Mouse (Mus musculus) kidney, embryonic 14.5 days (tissue): ENCODE results near the gene Axl. TPM values are rescaled to one million over a fixed set of nuclear protein-coding genes. Genes with fewer than 3 reads are reported as not detected.
A peak's percentile ranks its signal among the peaks of the same experiment; 100 is the strongest.

Source experiments
- ATAC-seq: fragments of 200-750 bp; cut with Nextera tagmentation; 2 replicates; pipeline ENCODE4 v1.8.0; 2017; ENCODE audit warnings: moderate number of reproducible peaks, mild to moderate bottlenecking, moderate TSS enrichment, moderate library complexity; ENCODE audit not compliant: low FRiP score, low TSS enrichment
- H3K27ac ChIP-seq: fragments of 300-500 bp; sonication (generic); 2 replicates; pipeline ENCODE4 v1.5.1; 2014; ENCODE audit warnings: low read depth, mild to moderate bottlenecking, low read length, moderate library complexity, mixed read lengths
- H3K27me3 ChIP-seq: fragments of 300-500 bp; sonication (generic); 2 replicates; pipeline ENCODE4 v1.6.1; 2014; ENCODE audit warnings: mild to moderate bottlenecking, low read length; ENCODE audit not compliant: control insufficient read depth, insufficient read depth
- H3K36me3 ChIP-seq: fragments of 300-500 bp; sonication (generic); 2 replicates; pipeline ENCODE4 v1.6.1; 2014; ENCODE audit warnings: low read length, mixed read lengths; ENCODE audit not compliant: control insufficient read depth, insufficient read depth
- H3K4me1 ChIP-seq: fragments of 300-500 bp; sonication (generic); 2 replicates; pipeline ENCODE4 v1.6.1; 2014; ENCODE audit warnings: low read length, mixed read lengths; ENCODE audit not compliant: control insufficient read depth, insufficient read depth
- H3K4me2 ChIP-seq: fragments of 300-500 bp; sonication (generic); replicated peaks from 2 replicates; pipeline ENCODE4 v1.6.1; 2014; ENCODE audit warnings: low read depth, mild to moderate bottlenecking, low read length
- H3K4me3 ChIP-seq: fragments of 300-500 bp; sonication (generic); 2 replicates; pipeline ENCODE4 v1.5.1; 2014; ENCODE audit warnings: mild to moderate bottlenecking, low read length
- H3K9ac ChIP-seq: fragments of 300-500 bp; sonication (generic); 2 replicates; pipeline ENCODE4 v1.6.1; 2014; ENCODE audit warnings: low read depth, mild to moderate bottlenecking, low read length, moderate library complexity
- H3K9me3 ChIP-seq: fragments of 300-500 bp; sonication (generic); 2 replicates; pipeline ENCODE4 v1.6.1; 2016; ENCODE audit warnings: low read length; ENCODE audit not compliant: control insufficient read depth
- WGBS: fragments of 180-500 bp; shearing (Covaris S2); extraction: QIAGEN DNeasy Blood & Tissue Kit; methylation state at CpG from one replicate; pipeline ENCODE4 v1.1.7; 2014; 5-methylcytosine and 5-hydroxymethylcytosine counted together
- polyA plus RNA-seq: library from polyadenylated mRNA; unstranded; fragments of >200 nt; fragmentation: Nextera tagmentation; extraction: Ambion mirVana; gene quantifications from 2 replicates; pipeline ENCODE4 v1.2.1, GENCODE M21; 2014

Gene Axl
- polyA plus RNA-seq, 1 experiment from 2014 or later = 75.5 TPM

DNA sequence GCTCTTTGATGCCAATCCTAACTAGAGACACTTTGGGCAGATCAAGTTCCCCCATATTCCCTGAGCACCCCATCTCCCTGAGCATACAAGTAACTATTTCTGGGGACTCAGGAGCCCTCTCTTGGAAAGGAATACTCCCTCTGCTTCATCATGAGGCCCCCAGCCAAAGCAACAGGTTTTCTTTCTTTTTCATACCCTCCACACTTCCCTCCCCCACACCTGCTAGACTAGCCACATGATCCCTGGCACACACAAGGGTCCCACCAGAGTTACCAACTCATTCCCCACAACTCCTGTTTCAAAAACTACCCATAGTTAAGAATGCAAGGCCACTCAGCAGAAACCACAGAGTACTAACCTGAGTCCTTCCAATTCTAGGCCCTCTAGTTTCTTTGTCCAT, 35.4 kb downstream of the Axl start:
- no peak overlapping the region for H3K27ac ChIP-seq
- no peak for ATAC-seq
- H3K4me2 ChIP-seq = peak overlapping the region; percentile 63

DNA sequence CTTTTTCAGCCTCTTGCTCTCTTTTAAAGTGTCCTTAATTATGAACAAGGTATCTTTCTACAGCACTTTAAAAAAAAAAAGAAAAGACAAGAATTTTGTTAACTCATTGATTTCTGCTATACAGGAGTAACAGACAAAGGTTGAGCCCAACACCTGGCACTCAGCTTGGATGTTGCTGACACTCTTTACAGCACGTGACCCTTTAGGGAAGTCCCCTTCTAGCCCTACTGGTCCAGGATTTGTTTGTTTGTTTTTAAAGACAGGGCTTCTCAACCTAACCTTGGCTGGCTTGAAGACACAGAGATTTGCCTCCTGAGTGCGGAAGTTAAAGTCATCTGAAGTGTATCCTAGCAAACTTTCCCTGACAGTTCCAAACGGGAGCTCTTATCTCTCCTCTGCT, 41.7 kb downstream of the Axl start:
- WGBS = 73% methylated on average over 3 of the region's 3 CpGs
- Histone ChIP-seq H3K4me3 (no peak overlapping the region), H3K27me3 (no peaks in the 10 kb centered on the region), H3K9ac (no peak overlapping the region), H3K9me3 (no peaks in the 10 kb centered on the region), H3K4me1 (no peaks in the 10 kb centered on the region; the same call in 1 of the 2 replicates), H3K4me2 (no peak overlapping the region), H3K36me3 (peaks cover 99% of the 10 kb centered on the region), H3K27ac (no peak overlapping the region)
- no peak for ATAC-seq

More for the DNA sequence above, 35.4 kb downstream of the Axl start:
- Histone ChIP-seq H3K9ac (peak overlapping the region; percentile 100), H3K4me1 (peaks cover 15% of the 10 kb centered on the region), H3K4me3 (peak overlapping the region; percentile 97), H3K36me3 (peaks cover 46% of the 10 kb centered on the region), H3K27me3 (no peaks in the 10 kb centered on the region), H3K9me3 (no peaks in the 10 kb centered on the region)

DNA sequence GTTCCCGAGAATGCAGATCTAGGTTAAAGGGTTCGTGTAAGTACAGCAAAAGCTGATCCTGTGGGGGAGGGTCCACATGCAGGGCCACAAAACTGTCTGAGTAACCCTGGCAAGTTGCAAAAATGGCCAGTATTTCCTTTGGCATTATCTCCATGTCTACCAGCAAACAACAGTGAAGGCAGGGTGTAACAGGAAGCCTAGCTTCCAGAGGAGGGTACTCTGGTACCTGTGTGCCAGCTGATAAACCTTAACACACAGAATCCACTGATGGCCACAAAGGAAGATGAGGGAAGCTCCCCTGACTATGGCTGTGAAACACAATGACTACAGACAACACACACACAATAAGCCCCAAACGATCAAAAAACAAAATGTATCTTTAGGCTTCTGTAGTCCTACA, 50.2 kb downstream of the Axl start:
- 88% methylated on average over 3 of the region's 3 CpGs for WGBS
- H3K4me1 ChIP-seq = no peaks in the 10 kb centered on the region

DNA sequence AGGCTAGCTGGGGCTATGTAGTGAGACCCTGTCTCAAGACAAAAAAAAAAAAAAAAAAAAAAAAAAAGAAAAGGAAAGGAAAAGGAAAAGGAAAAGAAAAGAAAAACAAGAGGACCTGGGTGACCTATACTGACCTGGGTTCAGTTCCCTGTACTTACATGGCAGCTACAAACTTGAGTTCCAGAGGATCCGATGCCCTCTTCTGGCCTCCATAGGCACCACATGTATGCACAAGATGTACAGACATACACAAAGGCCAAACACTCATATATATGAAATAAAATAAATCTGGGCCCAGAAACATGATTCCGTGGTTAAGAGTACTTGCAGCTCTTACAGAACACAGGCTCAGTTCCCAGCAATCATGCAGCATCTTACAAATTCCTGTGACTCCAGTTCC, 51.6 kb downstream of the Axl start:
- H3K9ac ChIP-seq = no peak overlapping the region
- H3K4me3 ChIP-seq = no peak overlapping the region
- H3K36me3 ChIP-seq = peaks cover 99% of the 10 kb centered on the region
- H3K4me2 ChIP-seq = no peak overlapping the region
- WGBS = 98% methylated on average over 2 of the region's 2 CpGs
- no peaks in the 10 kb centered on the region for H3K27me3 ChIP-seq
- ATAC-seq = no peak
- H3K27ac ChIP-seq = no peak overlapping the region
- H3K9me3 ChIP-seq = no peaks in the 10 kb centered on the region
- no peaks in the 10 kb centered on the region for H3K4me1 ChIP-seq

More for the DNA sequence above, 50.2 kb downstream of the Axl start:
- H3K27me3 ChIP-seq = no peaks in the 10 kb centered on the region
- no peak overlapping the region for H3K4me2 ChIP-seq
- no peaks in the 10 kb centered on the region for H3K9me3 ChIP-seq
- peaks cover 99% of the 10 kb centered on the region for H3K36me3 ChIP-seq
- H3K9ac ChIP-seq = no peak overlapping the region
- H3K27ac ChIP-seq = no peak overlapping the region
- no peak overlapping the region for H3K4me3 ChIP-seq
- no peak for ATAC-seq

DNA sequence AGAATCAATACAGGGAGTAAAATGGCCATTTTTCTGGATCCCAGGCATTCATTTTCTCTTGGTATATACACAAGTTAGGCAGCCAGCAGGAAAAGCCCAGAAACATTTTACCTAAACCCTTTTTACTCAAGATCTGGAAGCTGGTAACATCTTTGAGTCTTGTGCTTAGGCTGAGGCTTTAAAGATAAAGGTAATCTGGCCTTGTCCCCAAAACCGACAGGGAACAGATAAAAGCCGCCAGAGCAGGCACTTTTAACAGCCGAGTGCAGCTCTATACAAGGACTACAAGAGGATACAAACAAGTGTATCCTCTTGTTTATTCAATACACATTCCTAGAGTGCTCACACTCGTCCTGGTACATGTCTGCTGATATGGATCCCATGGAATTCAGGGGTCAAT, 53.5 kb downstream of the Axl start:
- H3K4me3 ChIP-seq = no peak overlapping the region
- H3K4me2 ChIP-seq = no peak overlapping the region
- no peak overlapping the region for H3K27ac ChIP-seq
- WGBS = 77% methylated on average over 4 of the region's 4 CpGs
- H3K36me3 ChIP-seq = peaks cover 98% of the 10 kb centered on the region
- H3K9me3 ChIP-seq = no peaks in the 10 kb centered on the region
- ATAC-seq = no peak
- H3K27me3 ChIP-seq = no peaks in the 10 kb centered on the region
- no peak overlapping the region for H3K9ac ChIP-seq
- H3K4me1 ChIP-seq = no peaks in the 10 kb centered on the region

DNA sequence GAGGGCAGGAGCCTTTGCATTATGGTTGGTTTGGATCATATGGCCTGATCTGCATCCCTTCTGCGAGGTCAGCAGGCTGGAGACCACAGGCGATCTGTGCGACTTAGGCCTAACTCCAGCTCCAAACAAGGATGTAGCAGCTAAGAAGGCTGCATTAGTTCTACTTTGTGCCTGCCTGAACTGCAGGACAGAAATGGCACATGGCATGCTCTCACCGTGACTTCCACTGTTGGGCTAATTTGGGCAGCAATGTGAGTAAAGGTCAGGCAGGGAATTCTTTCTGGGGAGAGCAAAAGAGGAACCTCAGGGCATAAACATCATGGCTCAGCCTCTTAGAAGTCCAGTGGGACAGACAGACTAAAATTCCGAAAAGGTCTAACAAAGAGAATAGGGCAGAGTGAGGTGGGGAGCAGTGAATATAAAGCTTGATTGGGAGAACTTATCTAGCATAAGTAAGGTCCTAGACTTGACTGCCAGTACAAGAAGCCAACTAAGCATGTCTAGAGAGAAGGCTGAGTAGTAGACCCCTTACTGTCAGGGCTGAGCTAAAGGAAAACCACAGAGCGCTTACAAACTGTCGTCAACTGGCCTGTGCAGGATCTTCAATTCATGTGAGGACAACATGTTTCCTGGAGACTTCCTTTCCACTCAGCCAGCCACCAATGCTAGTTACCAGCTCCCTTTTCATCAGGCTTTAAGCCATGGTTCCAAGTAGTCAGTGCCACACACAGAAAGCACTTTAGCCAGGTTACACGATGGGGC, 57.0 kb downstream of the Axl start:
- Histone ChIP-seq H3K9ac (no peak overlapping the region), H3K27ac (no peak overlapping the region), H3K4me1 (no peaks in the 10 kb centered on the region), H3K4me3 (no peak overlapping the region), H3K36me3 (peaks cover 98% of the 10 kb centered on the region), H3K4me2 (no peak overlapping the region), H3K27me3 (no peaks in the 10 kb centered on the region), H3K9me3 (no peaks in the 10 kb centered on the region)
- no peak for ATAC-seq
- WGBS = 91% methylated on average over 8 of the region's 8 CpGs

DNA sequence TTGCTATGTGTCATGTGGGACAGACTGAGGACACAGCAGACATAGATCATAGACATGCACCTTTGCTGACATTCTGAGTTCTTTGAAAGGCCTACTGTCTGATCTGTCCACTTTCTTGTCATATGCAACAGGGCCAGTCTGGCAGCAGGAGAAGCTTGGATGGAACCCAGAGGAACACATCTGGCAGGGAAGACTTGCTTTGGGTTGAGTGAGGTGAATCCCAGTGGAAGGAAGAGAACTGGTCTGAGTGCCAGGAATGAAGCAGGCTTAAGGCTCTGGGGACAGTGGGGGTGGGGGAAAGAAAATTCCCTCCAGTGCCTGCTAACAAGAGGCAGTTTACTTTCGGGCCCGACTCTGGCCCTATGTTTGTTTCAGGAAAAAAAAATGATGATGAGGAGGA, 58.6 kb downstream of the Axl start:
- Histone ChIP-seq H3K4me2 (no peak overlapping the region), H3K27me3 (no peaks in the 10 kb centered on the region), H3K9ac (no peak overlapping the region), H3K4me3 (no peak overlapping the region), H3K4me1 (no peaks in the 10 kb centered on the region), H3K9me3 (no peaks in the 10 kb centered on the region), H3K27ac (no peak overlapping the region), H3K36me3 (peaks cover 98% of the 10 kb centered on the region)
- no peak for ATAC-seq
- WGBS = 96% methylated on average over 2 of the region's 2 CpGs

DNA sequence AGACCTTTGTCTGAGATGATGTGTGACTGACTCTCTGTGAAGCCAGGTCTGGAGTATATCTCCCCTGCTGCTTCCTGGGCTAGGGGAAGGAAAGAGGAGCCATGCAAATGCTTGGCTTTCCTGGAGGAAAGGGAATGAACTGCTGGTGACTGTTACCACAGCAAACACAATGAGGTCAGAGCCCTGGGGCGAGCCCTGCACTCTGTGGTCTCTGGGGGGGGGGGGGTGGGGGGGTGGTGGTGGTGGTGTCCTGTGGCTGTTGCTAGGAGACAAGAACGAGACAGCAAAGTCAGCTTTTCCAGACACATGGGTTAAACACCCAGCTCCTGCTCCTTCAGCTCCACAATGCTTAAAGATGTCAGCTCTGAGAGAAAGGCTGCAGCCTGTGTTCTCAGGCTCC, 59.1 kb downstream of the Axl start:
- 52% methylated on average over 2 of the region's 2 CpGs for WGBS
- Histone ChIP-seq H3K27me3 (no peaks in the 10 kb centered on the region), H3K4me1 (no peaks in the 10 kb centered on the region), H3K4me3 (no peak overlapping the region), H3K4me2 (no peak overlapping the region), H3K27ac (no peak overlapping the region), H3K36me3 (peaks cover 98% of the 10 kb centered on the region), H3K9me3 (no peaks in the 10 kb centered on the region), H3K9ac (no peak overlapping the region)
- no peak for ATAC-seq

DNA sequence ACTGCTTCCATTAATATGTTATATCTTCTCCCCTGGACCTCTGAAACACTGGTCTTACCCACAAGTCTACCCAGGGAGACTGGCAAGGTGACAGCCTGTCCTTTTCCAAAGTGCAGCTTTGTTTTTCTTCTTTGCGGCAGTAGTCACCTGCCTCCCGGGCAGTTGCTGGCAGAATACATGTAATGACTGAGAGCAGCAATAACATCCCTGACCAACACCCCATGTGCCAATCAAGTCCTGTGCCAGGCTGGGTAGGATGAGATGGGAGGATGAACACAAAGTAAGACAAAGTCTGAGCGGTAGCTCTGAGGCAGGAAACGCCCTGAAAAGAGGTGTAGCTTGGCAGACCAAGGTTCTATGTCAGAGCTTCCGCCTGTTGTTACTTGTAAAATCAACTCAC, 60.7 kb downstream of the Axl start:
- ATAC-seq = no peak
- Histone ChIP-seq H3K27me3 (no peaks in the 10 kb centered on the region), H3K4me3 (no peak overlapping the region), H3K27ac (no peak overlapping the region), H3K36me3 (peaks cover 98% of the 10 kb centered on the region), H3K9me3 (no peaks in the 10 kb centered on the region), H3K4me2 (no peak overlapping the region), H3K9ac (no peak overlapping the region), H3K4me1 (no peaks in the 10 kb centered on the region)
- WGBS = 88% methylated on average over 5 of the region's 5 CpGs
